Mouse (Mus musculus): ENCODE results near the gene Tprgl. TPM values are rescaled to one million over a fixed set of nuclear protein-coding genes. Genes with fewer than 3 reads are reported as not detected.

The Tprgl gene
- polyA plus RNA-seq, 1 experiment from 2014 or later, result 149 TPM

DNA sequence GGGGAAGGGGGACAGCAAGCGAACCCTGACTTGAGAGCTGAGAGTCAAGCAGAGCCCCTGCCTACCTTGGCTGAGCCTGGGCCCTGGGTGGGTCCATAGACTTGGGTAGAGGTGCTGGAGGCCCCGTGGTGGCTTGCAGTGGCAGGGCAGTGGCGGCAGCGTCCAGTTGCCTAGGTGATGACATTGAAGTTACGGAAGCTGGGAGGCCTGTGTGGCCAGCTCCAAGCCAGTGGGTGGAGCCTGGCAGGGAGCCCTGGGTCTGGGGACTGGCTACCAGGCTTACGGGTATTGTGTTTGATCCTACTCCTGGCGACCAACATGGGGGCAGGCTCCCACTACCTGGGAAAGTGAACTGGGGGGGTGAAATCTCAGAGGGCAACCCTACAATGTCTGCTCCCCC, 44.0 kb downstream of the Tprgl start:
- no peaks in the 10 kb centered on the region for H3K36me3 ChIP-seq (replicated peaks)
- no peak for ATAC-seq (ENCODE audit: insufficient read depth)
- no peak overlapping the region for H3K9ac ChIP-seq
- no peak overlapping the region for H3K4me3 ChIP-seq (replicated peaks)
- H3K4me2 ChIP-seq, result no peak overlapping the region
- H3K27ac ChIP-seq (replicated peaks), result no peak overlapping the region
- peaks cover 56% of the 10 kb centered on the region for H3K4me1 ChIP-seq (replicated peaks)
- no peaks in the 10 kb centered on the region for H3K9me3 ChIP-seq (replicated peaks)
- H3K27me3 ChIP-seq, result peaks cover 4% of the 10 kb centered on the region; the same call in 1 of the 2 replicates
- WGBS (ENCODE audit: insufficient replicate concordance), result 51% methylated on average over 7 of the region's 7 CpGs

DNA sequence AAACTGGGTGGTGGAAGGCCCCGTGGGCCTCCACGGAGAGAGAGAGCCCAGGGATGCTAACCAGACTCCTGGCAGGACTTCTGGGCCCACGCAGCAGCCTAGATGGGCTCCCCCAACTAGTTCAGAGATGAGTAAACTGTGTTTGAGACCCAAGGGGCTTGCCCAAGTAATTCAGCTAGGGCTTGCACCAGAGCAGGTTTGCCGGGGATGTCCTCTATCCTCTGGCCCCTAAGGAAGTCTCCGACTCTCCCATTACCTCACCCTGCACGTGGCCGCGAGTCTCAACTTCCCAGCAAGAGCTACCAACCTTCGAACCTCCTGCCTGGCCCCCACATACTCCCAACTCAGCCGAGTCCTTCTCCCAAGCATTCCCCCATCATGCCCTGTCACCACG, 50.6 kb downstream of the Tprgl start:
- H3K4me3 ChIP-seq (replicated peaks), result no peak overlapping the region
- ATAC-seq (ENCODE audit: insufficient read depth), result no peak
- no peak overlapping the region for H3K9ac ChIP-seq
- WGBS (ENCODE audit: insufficient replicate concordance), result 66% methylated on average over 11 of the region's 11 CpGs
- peaks cover 55% of the 10 kb centered on the region for H3K27me3 ChIP-seq
- no peak overlapping the region for H3K4me2 ChIP-seq
- H3K36me3 ChIP-seq (replicated peaks), result no peaks in the 10 kb centered on the region
- H3K9me3 ChIP-seq (replicated peaks), result no peaks in the 10 kb centered on the region
- peaks cover 10% of the 10 kb centered on the region for H3K4me1 ChIP-seq (replicated peaks)
- H3K27ac ChIP-seq (replicated peaks), result no peak overlapping the region

DNA sequence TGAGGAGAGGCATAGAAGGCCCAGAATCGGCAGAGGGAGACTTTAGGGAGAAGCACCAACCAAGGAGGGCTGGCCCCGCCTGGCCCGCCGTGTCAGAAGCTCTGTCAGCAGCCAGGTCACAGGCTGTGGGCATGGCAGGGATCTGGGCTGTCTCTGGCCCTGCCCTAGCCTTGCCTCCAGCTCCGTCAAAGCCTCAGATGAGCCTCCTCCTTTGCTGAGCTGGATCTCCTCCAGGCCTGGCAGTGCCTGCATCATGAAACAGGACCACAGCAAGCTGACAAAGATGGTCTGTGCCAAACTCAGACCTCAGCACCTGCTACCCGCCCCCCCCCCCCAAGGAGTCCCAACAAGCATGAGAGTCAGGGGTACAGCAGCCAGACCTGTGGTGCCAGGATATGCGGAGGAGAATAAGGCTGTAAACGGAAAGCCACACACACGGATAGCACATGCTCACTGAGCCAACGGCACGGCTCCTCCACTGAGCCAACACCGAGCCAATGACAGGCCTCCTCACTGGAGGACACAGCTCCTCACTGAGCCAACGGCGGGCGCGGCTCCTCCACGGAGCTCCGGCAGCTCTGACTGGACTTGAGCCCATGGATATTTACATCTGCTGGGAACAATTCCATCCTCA, 51.1 kb downstream of the Tprgl start:
- ATAC-seq (ENCODE audit: insufficient read depth), result no peak
- WGBS (ENCODE audit: insufficient replicate concordance), result 49% methylated on average over 18 of the region's 18 CpGs
- H3K4me3 ChIP-seq (replicated peaks), result no peak overlapping the region
- no peak overlapping the region for H3K9ac ChIP-seq
- no peaks in the 10 kb centered on the region for H3K9me3 ChIP-seq (replicated peaks)
- H3K27me3 ChIP-seq, result peaks cover 60% of the 10 kb centered on the region
- H3K4me1 ChIP-seq (replicated peaks), result peaks cover 10% of the 10 kb centered on the region
- H3K27ac ChIP-seq (replicated peaks), result no peak overlapping the region
- H3K4me2 ChIP-seq, result no peak overlapping the region
- H3K36me3 ChIP-seq (replicated peaks), result no peaks in the 10 kb centered on the region

Other genes starting within 250 kb of the Tprgl start
- 50.2 and 53.7 TPM in 2 replicates for gene A430005L14Rik, start 203.4 kb downstream of the Tprgl start, polyA plus RNA-seq (2015; fragmentation: Nextera tagmentation; extraction: Ambion mirVana)
- 7.1 and 7.4 TPM in 2 replicates for gene Dffb, start 185.5 kb downstream of the Tprgl start, polyA plus RNA-seq (2015; fragmentation: Nextera tagmentation; extraction: Ambion mirVana)
- gene Cep104, start 185.5 kb downstream of the Tprgl start, polyA plus RNA-seq (2015; fragmentation: Nextera tagmentation; extraction: Ambion mirVana), result 6.4 and 6.7 TPM in 2 replicates
- gene Lrrc47, start 148.9 kb downstream of the Tprgl start, polyA plus RNA-seq (2015; fragmentation: Nextera tagmentation; extraction: Ambion mirVana), result 16.8 and 17.7 TPM in 2 replicates
- gene Smim1, start 134.4 kb downstream of the Tprgl start, polyA plus RNA-seq (2015; fragmentation: Nextera tagmentation; extraction: Ambion mirVana), result 321 and 326 TPM in 2 replicates
- 0.08 TPM in 1 of 2 replicates, not detected in the other for gene Ccdc27, start 118.0 kb downstream of the Tprgl start, polyA plus RNA-seq (2015; fragmentation: Nextera tagmentation; extraction: Ambion mirVana)
- 0.05 TPM in 1 of 2 replicates, not detected in the other for gene Trp73, start 20.5 kb downstream of the Tprgl start, polyA plus RNA-seq (2015; fragmentation: Nextera tagmentation; extraction: Ambion mirVana)
- 26.4 and 26.8 TPM in 2 replicates for gene Wrap73, start 18.3 kb downstream of the Tprgl start, polyA plus RNA-seq (2015; fragmentation: Nextera tagmentation; extraction: Ambion mirVana)
- 1.4 and 2.1 TPM in 2 replicates for gene Megf6, start 10.1 kb upstream of the Tprgl start, polyA plus RNA-seq (2015; fragmentation: Nextera tagmentation; extraction: Ambion mirVana)
- 4.9 and 5.6 TPM in 2 replicates for gene Arhgef16, start 141.0 kb upstream of the Tprgl start, polyA plus RNA-seq (2015; fragmentation: Nextera tagmentation; extraction: Ambion mirVana)
- not detected in 2 replicates for gene B230104I21Rik, start 175.5 kb upstream of the Tprgl start, polyA plus RNA-seq (2015; fragmentation: Nextera tagmentation; extraction: Ambion mirVana)